Mouse (Mus musculus) testis, postnatal 14 days (tissue): ENCODE results near the gene Nfia.
A peak's percentile ranks its signal among the peaks of the same experiment; 100 is the strongest.

Experiments used
- DNase-seq: peaks from one replicate; pipeline ENCODE4 v3.0.0; 2021; ENCODE audit warnings: low spot score

Nfia gene

DNA sequence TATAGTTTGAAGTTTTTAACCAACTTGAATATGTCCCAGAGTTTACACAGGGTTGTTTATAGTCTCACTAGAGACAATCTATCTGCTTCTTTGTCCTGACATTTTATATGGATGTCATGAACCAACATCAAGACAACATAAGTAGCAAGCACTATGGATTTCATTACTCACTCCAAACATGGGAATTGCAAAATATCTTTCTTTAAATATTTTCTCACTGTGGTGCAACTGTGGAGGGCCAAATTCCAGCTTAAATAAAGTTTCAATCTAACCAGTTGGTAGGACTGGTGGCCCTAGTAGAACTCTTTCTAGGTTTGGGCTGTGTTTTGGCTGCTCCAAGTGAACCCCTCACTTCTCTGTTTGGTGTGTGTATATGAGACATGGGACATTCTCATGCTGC lies 43.5 kb downstream of the Nfia start:
- DNase-seq: no peak

DNA sequence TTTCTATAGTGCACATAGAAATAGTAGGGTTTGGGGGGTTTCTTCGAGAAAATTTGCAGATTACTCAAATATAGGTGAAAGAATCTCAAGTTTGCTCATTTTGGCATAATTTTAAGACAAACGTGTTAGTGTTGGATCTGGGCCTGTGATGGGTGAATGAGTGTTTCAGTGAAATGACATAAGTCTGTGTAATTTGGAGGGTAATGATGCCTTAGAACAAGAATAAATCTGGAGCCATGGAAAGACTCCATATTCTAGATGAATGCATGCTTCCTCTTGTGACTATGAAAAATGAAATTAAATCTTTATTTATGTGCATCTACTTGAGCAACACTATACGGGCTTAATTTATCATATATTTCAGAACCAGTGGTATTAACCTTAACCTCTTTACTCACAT lies 44.2 kb downstream of the Nfia start:
- DNase-seq: no peak

DNA sequence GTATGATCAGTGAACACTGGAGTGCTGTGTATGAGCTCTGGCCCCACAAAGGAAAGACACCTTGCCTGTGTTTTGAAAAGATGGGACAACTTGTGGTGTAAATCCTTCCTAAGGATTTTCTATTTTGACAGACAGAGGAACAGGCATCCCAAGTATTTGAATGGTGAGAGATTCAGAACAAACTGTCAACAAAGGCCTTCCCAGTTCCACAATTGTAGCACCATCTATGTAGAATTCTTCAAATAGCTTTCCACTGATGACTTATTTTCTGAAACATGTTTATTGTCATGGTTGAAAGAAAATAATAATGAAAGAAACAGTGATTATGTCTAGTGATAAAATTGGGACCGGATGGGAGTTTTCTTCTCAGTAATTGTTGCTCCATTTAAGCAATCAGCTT lies 45.2 kb downstream of the Nfia start:
- DNase-seq: no peak

DNA sequence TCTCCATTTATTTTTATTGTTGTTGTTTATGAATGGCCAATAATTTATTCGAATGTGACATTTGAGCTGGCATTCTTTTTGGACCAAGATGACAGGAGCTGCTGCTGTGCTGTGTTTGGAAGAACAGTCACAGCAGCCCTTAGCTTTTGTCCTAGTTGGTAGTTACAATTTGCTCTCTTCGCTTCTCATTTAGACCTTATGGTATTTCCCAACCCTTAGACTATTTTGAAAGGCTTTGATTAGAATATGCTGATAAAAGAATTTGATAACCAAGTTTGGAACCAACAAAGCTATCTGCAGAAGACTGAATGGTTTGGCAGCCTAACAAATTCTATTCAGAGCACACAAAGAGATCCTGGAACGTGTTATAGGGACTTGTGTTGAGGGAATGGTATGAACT lies 46.0 kb downstream of the Nfia start:
- no peak for DNase-seq

DNA sequence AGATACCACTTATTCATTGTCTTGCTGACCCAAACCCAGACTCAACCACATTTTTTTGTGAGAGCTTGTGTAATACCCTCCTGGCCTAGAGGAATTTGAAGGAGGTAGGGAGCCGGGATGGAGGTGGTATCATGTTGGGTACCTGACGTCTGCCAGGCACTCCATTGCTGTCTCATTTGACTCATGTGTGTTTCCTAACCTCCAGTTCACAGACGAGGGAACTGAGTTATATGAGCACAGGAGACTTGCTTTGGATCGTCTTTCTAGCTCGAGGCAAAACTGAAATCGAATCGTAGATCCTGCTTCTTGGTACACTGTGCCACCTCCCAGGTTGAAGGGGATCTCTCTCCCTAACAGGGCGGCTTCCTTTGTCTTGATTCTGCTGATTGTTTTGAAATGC lies 46.6 kb downstream of the Nfia start:
- DNase-seq: no peak

DNA sequence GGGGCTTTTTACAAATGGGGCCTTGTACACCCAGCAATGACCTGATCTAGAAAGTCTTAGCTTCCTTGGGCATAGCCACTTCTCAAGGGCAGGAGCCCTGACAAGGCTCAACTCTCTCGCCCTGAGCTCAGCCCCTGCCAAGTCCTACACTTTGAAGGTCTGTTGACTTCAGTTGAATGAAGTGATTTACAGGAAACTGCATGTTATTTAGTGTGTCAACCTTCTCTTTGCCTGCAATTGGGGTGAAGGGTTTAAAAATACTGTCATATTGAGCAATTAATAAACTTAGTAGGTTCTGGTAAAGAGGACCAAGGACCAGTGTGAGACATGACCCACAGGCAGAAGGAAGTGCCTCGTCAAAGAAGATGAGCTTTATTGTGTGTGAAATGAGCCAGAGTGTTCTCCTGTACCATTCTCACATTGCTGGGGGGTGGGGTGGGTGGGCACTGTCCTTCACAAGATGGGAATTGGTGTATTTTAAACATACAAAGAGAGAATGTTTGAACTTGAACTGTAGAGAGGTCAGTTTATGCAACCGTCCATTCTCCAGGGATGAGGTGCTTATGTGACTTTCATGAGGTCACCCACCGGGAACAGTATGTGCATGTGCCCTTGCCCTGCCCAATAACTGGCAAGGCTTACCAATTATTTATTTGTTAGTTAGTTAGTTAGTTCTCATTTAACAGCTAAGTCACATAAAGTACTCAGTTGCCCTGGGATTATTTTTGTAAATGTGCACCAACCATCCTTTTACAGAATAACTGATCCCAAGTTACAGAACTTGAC lies 48.1 kb downstream of the Nfia start:
- no peak for DNase-seq

DNA sequence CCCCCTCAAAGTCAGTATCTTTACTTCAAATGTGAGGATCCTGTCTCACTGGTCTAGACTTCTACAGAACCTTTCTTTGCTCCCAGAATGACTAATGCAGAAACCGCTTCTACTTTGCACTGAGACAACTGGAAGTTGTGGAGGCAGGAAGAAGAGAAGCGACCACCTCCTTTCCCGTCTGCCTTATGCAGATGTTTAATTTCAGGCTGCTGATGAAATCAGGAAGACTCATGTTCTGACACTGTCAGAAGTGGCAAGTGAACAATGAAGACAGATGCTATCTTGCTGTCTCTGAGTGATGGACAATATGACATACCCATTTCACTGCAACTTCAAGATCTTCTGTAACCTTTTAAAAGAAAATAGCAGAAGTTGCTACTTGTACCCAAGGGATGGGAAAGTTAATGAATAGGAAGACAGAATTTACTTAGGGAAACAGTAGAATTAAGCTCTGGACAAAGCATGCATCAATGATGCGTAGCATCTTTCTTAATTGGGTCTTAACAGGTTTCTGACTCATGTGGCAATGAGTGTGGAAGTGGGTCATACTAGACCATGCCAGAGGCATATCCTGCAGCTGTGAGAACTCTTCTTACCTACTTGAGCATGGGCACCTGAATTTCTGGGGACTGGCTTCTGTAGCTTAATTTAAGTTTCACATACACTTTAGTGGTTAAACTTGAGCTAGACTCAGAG lies 49.2 kb downstream of the Nfia start:
- no peak for DNase-seq

DNA sequence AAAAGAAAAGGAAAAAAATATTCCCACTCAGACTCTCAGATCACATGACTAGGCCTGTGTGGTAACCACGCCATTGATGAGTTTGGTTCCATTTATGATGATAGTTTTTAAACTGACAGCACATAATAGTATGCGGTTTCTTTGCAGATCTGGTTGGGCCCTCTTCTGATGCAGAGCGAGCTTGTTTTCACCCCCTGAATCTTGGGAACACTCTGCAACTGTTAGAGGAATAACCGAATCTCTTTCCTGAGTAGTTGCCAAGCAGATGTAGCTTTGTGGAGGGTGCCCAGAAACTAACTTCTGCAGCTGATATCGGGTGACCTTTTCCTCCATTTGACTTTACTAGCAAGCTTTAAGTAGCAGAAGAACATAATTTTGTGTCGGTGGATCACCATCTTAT lies 51.0 kb downstream of the Nfia start:
- no peak for DNase-seq

DNA sequence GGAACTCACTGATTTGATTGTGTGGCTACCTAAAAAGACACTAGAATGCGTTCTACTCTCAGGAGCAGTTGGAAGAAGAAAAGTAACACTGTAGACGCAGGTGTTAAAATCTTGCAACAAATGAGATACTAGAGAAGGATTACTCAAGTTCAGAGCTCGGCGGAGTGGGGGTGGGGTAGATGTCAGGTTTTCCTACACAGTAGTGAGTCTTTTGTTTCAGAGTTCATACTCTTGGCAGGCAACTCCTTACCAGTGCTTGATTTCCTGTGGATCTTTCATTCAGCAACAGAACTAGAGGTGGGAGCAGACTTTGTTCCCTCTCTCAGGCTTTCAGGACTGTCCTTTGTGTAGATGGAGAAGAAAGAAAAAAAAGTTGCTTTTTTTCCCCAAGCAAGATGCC lies 51.9 kb downstream of the Nfia start:
- peak; percentile 82 for DNase-seq

DNA sequence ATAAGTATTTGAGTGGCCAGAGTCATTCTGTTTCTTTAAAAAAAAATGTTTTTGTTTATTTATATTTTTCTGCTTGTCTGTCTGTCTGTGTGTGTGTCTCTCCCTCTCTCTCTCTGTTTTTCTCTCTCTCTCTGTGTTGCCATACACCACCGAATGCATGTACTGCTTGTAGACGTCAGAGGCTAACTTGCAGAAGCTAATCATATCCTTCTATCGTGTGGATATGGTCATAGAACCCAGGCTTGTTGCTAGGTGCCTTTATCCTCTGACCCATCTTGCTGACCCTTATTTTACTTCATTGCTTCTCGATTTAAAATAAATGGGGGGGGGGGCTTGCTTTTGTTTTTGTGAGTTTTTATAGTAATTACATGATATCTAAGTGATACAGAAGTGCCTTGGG lies 52.9 kb downstream of the Nfia start:
- no peak for DNase-seq

DNA sequence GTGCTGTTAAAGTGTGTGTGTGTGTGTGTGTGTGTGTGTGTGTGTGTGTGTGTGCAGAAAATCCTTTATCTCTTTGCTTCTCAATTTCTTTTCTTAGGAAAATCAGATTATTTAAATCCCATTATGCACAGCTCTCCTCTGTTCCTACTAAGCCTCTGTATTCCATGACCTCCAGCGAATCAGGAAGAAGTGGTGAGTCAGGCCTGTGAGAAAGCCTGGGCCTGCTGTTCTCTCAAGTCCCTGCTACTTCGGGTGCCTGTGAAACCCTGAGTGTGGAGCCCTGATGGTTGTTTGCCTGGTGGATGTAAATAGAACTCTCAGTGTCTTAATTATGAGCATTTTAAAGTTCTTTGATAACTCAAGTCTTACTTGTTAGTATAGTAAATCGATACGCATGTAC lies 53.3 kb downstream of the Nfia start:
- no peak for DNase-seq

DNA sequence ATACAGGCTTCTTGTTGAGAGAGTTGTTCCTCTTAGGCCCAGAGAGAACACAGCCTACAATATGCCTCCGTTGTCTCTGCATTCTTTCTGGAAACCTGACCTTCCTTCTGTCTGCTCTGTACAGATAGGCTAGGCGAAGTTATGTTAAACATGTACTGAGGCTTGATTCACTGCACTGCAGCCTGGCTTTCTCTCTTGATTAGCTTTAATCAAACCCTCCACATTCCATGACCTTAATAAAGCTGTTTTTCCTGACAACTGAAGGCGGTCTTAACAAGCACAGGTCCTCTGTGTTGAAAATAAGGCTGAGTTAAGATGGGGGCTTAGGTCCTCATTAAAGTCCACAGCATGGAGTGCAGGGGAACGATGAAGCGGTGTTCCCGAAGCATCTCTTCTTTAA lies 54.6 kb downstream of the Nfia start:
- no peak for DNase-seq

DNA sequence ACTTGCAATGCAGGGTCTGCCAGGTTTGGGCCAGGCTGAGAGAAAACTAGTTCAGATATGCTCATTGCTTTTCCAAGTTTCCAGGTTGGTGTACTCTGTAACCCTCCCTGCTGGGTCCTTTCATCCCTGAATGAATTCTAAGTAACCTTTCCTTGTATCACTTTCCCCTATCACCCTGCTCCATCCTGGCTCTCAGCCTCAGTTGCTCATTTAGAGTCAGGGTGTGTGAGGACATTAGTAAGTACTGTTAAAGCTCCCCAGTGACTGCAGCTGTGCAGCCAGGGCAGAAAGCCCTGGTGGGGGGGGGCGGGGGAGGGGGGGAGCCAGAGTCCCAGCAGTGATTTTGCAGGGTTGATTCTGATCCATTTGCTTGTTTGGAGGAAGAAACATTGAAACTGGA lies 56.0 kb downstream of the Nfia start:
- DNase-seq: no peak

DNA sequence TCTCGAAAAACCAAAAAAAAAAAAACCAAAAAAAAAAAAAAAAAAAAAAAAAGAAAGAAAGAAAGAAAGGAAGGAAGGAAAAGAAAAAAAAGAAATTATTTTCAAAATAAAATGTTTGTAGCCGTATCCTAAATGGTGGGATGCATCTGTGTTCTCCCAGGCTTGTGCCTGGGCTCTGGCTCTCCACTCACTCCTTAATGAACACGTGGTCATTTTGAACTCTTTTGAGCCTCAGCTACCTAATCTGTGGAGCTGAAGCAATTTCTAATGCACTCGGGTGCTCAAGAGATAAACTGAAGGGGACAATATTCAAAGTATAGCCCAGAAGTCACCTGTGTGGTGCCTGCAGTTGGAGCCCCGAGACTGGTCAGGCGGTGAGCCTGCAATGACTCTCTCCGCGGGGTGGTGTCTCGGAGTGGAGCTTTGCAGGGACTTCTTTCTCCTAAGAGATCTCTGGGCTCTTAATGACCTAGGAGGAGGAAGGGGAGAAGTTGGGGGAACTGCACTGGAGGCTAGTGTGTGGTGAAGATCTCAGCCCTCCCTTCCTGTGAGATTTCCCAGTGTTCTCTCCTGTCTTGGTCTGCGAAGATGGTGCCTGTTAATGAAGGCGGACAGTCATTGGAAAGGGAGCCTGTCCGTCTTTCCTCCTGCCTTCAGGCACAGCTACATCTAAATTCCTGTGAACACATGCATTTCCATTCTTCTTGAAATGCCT lies 57.0 kb downstream of the Nfia start:
- no peak for DNase-seq

DNA sequence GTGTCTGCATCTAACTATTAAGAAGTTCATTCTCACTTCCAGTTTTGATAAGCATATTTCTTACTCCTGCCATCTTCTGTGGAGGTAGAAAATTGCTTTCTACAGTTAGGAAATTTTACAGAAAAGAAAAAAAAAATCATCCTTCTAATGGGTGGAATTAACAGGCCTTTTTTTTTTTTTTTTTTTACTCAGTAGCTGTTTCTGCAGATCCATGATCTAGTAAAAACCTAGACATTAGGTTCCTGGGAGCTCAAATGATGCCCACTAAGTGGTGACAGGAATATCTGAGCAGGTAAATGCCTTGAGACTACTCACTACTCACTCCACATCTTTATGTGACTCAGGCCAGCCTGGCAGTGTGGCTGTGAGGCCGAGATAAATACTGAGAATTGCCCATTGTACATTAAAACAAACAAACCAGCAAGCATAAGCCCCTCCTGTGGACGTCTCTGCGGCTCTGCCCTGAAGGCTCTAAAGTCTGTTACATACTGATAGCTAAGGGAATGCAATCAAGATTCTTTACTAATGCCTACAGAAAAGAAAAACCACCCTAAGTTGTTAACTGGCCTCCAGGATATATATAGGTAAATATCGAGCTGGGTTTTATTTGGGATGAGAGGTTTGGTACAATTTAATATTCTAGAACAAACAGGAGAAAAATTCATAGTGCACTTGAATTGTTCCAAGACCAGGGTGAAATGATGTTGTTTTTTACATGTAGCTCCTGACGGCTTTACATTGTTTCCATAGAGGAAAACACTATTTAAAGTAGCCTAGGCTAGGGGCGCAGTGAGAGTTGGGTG lies 57.7 kb downstream of the Nfia start:
- DNase-seq: no peak

DNA sequence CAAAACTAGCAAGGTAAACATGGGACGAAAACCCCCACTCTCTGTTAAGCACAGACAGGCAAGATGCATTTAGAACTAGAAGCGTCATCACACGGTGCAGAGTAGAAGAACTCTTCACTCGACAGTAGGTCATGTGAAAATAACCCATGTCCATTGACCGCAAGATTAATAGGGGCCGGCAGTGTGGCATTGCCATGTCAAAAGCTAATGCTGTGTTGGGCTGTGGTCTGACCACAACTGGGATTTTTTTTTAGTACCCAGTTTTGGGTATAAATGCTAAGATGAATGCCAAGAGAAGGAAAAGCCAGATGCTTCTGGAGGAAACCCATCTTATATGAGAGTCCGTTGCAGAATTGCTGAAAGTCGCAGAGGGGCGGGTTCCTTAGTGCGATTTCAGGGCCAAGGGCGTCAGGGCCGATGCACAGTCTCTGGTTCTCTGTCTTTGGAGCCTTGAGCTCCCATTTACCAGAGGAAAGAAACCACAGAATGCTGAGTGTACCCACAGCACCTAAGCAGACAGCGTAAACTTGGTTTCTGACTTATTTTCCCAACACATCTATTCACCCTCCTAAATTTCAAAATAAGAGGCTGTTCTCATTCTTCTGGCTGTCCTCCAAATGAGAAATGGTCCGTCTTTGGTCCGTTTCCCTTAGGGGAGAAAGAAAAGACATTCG lies 58.5 kb downstream of the Nfia start:
- DNase-seq: no peak

DNA sequence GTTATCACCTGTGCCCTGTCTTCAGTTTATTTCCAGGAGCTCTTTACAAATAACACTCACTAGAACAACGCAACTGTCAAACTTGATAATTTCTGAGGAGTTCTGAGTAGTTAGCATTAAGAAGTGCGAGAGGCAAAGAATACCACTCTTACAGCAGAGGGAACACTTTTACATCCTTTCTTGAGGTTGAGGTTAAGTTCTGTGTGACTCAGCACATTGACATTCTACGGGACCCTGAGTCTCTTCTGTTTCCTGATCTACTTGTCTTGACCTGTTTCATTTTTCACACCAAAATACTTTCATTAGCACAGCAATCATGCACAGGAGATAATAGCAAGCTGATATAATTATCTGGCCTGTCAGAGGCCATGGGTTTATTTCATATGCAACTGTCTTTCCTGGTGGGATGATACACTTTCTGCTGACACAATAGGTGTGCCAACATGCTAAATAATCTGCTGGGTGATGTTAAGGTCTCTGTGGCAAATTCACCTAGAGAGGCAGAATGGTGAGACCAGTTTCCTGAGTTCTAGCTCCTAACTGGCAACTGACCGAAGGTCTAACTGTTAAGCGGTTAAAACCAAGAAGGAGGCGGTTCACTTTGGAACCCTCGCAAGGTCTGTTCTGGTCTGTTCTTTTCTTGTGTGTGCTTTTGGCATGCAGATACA lies 59.2 kb downstream of the Nfia start:
- DNase-seq: no peak

DNA sequence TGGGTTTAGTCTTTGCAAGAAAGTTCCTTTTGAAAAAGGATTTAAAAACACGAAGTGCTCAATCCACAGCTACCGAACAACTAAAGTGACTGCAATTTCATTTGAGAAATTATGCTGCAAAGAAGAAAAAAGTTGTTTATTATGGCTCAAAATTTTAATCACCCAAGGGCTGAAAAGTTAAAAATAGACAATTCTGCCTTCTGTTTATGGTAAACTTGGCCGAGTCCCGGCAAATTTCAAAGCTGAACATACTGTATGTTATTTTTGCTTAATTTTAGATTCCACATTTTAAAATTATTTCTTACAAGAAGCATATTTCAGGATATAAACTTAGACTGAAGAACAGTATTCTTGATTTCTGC lies 59.7 kb downstream of the Nfia start:
- DNase-seq: no peak

DNA sequence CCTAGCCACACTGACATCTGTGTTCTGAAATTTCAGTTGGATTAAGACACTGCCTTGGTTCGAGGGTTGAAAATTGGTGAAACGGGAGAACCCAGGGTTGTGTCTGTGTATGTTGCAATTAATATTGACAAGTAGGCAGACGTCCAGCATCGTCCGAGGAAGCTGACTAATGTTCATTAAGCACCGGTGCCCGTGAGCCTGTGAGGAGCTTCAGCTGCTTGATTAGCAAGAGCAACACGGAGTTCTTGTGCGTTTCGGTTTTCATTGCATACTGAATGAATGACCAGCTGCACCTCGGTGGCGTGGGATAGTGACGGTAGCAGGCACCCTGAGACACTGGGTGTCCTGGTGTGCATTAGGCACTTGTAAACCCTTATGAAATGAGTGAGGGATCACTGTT lies 64.3 kb downstream of the Nfia start:
- DNase-seq: no peak

DNA sequence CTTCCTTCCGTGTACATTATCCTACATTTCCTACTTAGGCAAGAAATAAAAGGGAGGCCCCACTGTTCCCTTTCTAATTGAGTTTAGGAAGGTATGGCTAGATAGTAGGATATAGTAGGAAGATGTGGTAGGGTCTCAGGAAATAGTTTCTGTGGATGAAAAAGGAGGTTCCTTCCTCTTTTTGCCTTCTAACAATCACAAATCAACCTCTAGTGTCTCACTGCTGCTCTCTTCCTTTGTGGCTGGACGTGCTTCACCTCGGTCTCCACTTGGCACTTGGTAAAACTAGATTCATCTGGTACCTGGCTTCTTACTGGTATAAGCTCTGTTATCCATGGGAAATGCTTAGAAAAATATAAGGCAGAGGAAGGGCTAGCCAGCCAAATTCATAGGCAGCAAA lies 65.2 kb downstream of the Nfia start:
- DNase-seq: no peak

DNA sequence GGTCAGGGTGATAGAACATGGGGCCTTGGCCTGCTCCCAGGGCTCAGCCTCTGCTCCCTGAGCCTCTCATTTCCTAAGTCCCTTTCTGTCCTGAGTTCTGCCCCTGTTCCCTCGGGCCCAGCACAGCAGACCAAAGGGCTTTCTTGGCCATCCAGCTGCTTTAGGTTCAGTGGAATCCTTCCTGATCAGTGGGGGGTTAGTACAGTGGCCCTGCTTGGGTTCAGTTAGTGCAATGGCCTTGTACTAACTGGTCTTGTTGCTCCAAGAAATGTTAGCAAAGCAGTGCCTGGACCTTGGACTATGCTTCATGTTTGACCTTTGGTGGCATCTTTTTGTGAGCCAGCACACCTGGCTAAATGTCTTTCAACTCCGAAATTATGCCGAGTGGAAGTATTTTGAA lies 66.1 kb downstream of the Nfia start:
- no peak for DNase-seq
